Mouse (Mus musculus): ENCODE data around the gene Astl.

The Astl gene

GRCm38 (mm10) chr2:127324456-127324855 is 14.0 kb upstream of the Astl start:
- no peak for DNase-seq (ENCODE audit: low spot score in 2 of 2)

- no peak for DNase-seq (ENCODE audit: low spot score in 2 of 2)
Measured at GRCm38 (mm10) chr2:127328090-127328851, 10.2 kb upstream of the Astl start.

GRCm38 (mm10) chr2:127332807-127333570 is 5.5 kb upstream of the Astl start:
- no peak for DNase-seq (ENCODE audit: low spot score in 2 of 2)

- DNase-seq (ENCODE audit: low spot score in 2 of 2): no peak
Measured at GRCm38 (mm10) chr2:127333945-127334603, 4.4 kb upstream of the Astl start.

- no peak for DNase-seq (ENCODE audit: low spot score in 2 of 2)
Measured at GRCm38 (mm10) chr2:127335078-127335541, 3.3 kb upstream of the Astl start.

GRCm38 (mm10) chr2:127335767-127336496 is 2.5 kb upstream of the Astl start, which contains the start of gene Dusp2:
TSS of gene Dusp2 (plus strand) at chr2:127336159.
- DNase-seq (ENCODE audit: low spot score in 2 of 2): peak; percentile 69 to 76

GRCm38 (mm10) chr2:127336497-127336832 is 2.0 kb upstream of the Astl start:
- no peak for DNase-seq (ENCODE audit: low spot score in 2 of 2)

- DNase-seq (ENCODE audit: low spot score in 2 of 2): no peak
Measured at GRCm38 (mm10) chr2:127336885-127337284, 1.6 kb upstream of the Astl start.

- no peak for DNase-seq (ENCODE audit: low spot score in 2 of 2)
Measured at GRCm38 (mm10) chr2:127337531-127337930, 908 bp upstream of the Astl start.

GRCm38 (mm10) chr2:127338012-127338411 is 427 bp upstream of the Astl start:
- DNase-seq (ENCODE audit: low spot score in 2 of 2): no peak

- no peak for DNase-seq (ENCODE audit: low spot score in 2 of 2)
Measured at GRCm38 (mm10) chr2:127338833-127339232, 394 bp downstream of the Astl start.

GRCm38 (mm10) chr2:127339262-127339661 is 823 bp downstream of the Astl start:
- no peak for DNase-seq (ENCODE audit: low spot score in 2 of 2)

GRCm38 (mm10) chr2:127341159-127341558 is 2.7 kb downstream of the Astl start:
- DNase-seq (ENCODE audit: low spot score in 2 of 2): no peak

- DNase-seq (ENCODE audit: low spot score in 2 of 2): no peak
Measured at GRCm38 (mm10) chr2:127346334-127346733, 7.9 kb downstream of the Astl start.

- DNase-seq (ENCODE audit: low spot score in 2 of 2): no peak
Measured at GRCm38 (mm10) chr2:127347147-127347985, 8.9 kb downstream of the Astl start.

GRCm38 (mm10) chr2:127353881-127354280 is 15.4 kb downstream of the Astl start:
- DNase-seq (ENCODE audit: low spot score in 2 of 2): no peak

- peak; percentile 69 to 84 for DNase-seq (ENCODE audit: low spot score in 2 of 2)
Measured at GRCm38 (mm10) chr2:127362459-127363281, 24.2 kb downstream of the Astl start, which contains the start of gene Adra2b. TSS of gene Adra2b (plus strand) at chr2:127363208.

- DNase-seq (ENCODE audit: low spot score in 2 of 2): no peak
Measured at GRCm38 (mm10) chr2:127363282-127363652, 24.8 kb downstream of the Astl start.

- DNase-seq (ENCODE audit: low spot score in 2 of 2): no peak
Measured at GRCm38 (mm10) chr2:127363696-127364095, 25.3 kb downstream of the Astl start.

- DNase-seq (ENCODE audit: low spot score in 2 of 2): no peak
Measured at GRCm38 (mm10) chr2:127364452-127364851, 26.0 kb downstream of the Astl start.

Data from urinary bladder, postnatal 4 days (tissue).